Mouse (Mus musculus) ZHBTc4 (cell line): Measurements from ENCODE around the gene Gm8334.
"Not testable (repeated sequence)": the region's sequence is repeated elsewhere in the genome, so short reads cannot be mapped to it uniquely, and the experiment has no call there.

Source experiments
- DNase-seq: peaks from one replicate; pipeline ENCODE4 v3.0.0-alpha.2; 2011; ENCODE audit warnings: low read depth, low spot score

The Gm8334 gene

DNA sequence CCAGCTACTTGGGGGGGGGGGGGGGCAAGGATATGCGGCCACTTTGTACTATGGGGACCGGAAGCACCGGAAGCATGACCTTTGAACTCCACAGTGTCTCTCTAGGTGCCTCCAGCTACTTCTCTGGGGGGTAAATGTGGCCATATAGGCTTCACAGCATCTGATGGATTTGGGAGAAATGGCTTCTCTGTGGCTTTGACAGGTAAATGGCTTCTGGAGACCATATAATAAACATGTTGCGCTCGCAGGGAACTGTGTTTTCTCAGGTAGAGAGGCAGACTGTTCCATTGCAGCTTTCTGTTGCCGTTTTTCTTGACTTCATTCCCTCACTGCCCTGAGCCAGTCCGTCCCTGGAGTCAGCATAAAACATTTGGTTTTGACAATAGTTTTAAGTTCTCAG is at the start of gene Gm8334:
Gene Gm8334, minus strand, starts transcription at position 101 of the 400 bp plus-strand sequence.
- not testable (repeated sequence) for DNase-seq

DNA sequence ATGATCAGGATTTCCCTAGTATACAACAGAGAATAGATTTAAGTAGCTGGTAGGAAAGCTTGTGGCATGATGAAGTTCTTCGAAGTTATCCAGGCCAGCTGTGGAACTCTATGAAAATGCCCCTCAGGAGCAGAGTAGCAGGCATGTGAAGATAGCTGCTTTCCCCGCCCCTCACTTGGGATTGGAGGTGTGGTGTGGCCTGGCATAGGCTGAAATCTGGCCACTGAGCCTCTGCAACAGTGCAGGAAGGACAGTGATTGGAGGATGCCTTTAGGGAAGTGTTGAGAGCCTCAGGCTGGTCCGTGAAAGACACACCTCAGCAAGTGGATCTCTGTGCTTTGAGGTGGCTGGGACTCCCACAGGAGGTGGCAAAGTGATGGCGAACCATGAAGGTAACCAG is 48.3 kb upstream of the Gm8334 start, which contains the start of gene Gm15127:
Gene Gm15127, plus strand, starts transcription at position 301 of the 400 bp plus-strand sequence.
- DNase-seq, result not testable (repeated sequence)
